Mouse (Mus musculus): ENCODE data around the gene Foxp4.
A peak's percentile ranks its signal among the peaks of the same experiment; 100 is the strongest.

Foxp4 gene

GRCm38 (mm10) chr17:47850639-47851314 lies 73.7 kb downstream of the Foxp4 start:
- DNase-seq = no peak

GRCm38 (mm10) chr17:47850035-47850434 lies 74.4 kb downstream of the Foxp4 start:
- DNase-seq = no peak

- no peak for DNase-seq
Observed at GRCm38 (mm10) chr17:47847985-47848384, 76.5 kb downstream of the Foxp4 start.

DNA sequence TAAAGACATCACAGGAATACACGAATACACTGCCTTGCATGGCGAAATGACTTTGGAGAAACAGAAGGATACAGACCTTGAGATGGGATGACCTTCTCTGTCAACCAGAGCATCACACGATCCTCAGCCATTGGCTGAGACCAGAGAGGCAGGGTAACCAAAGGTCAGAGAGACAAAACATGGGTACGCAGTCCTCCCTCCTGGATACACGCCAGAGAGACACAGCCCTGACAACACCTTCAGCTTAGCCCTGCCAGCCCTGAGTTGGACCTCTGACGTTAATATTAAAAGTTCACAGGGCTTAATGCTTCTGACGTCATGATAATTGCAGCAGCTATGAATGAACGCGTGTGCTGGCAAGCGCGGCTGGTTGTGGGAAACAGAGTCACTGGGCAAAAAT lies 78.8 kb downstream of the Foxp4 start:
- no peak for DNase-seq

DNA sequence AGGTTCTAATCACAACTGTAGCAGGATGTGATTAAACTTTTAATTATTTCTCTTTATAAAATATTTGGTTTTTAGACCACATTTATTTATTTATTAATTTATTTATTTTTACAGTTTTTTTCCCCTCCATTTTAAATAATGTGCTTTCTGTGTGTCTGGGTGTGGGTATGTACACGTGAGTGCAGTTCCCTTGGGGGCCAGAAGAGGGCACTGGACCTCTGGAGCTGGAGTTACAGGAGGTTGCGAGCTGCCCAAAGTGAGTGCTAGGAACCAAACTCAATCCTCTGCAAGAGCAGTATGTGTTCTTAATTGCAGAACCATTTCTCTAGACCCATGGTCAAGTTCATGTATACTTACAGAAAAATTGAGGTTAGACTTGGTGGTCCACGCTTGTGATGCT lies 81.0 kb downstream of the Foxp4 start:
- DNase-seq = no peak

DNA sequence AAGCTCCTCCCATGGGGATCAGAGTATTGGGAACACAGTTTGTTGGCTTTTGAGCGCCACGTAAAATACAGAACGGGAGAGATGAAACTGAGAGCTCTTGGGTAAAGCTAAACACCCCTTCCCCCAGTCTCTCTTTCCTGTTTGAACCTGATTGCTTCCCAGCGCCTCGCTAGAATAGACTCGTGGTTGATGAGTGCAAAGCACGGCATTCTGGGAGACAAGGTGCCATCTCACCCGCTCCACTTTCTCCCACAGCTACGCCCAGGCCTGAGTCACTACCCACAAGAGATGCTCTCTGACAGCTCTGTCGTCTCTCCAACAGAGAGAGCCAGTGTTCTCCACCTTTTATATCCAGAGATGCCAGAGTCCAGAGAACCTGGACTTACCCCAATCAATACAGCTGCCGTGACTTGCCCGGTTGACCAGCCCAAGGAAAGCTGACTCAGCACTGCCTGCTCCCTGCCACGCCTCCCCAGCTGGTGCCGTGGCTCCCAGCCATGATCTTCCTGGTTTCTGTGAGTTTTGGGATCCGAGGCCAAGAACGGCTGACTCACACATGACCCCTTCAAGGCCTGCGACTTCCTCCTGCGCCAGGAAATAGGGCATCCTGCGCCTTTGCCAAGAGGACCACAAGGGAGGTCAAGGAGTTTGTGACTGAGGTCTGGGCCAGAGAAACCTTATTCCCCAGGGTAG lies 82.4 kb downstream of the Foxp4 start:
- DNase-seq = peak; percentile 87

- no peak for DNase-seq
Observed at GRCm38 (mm10) chr17:47841521-47841920, 82.9 kb downstream of the Foxp4 start.

GRCm38 (mm10) chr17:47837808-47838207 lies 86.6 kb downstream of the Foxp4 start:
- DNase-seq = no peak

- no peak for DNase-seq
Observed at GRCm38 (mm10) chr17:47834482-47834767, 90.0 kb downstream of the Foxp4 start, which contains the start of gene Mdfi. Gene Mdfi, minus strand, starts transcription at chr17:47834691.

- no peak for DNase-seq
Observed at GRCm38 (mm10) chr17:47833628-47834481, 90.6 kb downstream of the Foxp4 start.

GRCm38 (mm10) chr17:47833029-47833627 lies 91.3 kb downstream of the Foxp4 start:
- peak; percentile 19 for DNase-seq

GRCm38 (mm10) chr17:47832501-47833028 lies 91.9 kb downstream of the Foxp4 start:
- DNase-seq = no peak

DNA sequence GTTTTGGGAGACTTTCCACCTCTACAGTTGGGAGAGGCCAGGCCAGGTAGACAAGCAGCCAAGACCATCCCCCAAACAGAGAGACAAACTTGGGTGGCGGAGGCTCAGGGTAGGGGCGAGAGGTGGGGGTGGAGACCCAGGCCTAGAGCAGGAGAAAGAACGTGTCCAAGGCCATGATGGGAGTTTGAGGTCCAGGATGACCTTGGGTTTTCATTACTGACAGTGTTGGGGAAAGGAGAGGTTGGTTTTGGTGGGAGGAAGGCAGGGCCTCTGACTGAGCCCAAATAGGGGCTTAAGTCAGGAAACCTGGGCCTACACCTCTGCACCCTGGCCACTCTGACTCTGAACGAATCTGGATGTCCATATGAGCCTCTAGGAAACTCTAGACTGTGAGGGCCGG lies 92.7 kb downstream of the Foxp4 start:
- no peak for DNase-seq

DNA sequence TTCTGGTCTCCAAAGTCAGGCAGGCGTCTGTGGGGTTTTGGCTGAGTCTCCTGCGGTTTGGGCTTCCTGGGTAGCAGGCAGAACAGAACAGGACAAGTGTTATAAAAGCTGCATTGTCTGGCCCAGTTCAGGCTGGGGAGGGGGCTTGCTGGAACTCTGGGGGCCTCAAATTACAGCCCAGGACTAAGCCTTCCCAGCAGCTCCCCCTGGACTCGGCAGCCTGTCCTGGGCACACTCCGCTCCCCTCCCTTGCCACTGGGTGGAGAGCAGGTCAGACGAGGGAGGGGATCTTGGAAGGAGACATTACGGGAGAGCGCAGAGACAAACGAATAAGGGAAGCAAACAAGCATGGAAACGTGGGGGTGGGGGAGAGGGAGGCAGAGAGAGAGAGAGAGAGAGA lies 93.3 kb downstream of the Foxp4 start:
- DNase-seq = no peak

DNA sequence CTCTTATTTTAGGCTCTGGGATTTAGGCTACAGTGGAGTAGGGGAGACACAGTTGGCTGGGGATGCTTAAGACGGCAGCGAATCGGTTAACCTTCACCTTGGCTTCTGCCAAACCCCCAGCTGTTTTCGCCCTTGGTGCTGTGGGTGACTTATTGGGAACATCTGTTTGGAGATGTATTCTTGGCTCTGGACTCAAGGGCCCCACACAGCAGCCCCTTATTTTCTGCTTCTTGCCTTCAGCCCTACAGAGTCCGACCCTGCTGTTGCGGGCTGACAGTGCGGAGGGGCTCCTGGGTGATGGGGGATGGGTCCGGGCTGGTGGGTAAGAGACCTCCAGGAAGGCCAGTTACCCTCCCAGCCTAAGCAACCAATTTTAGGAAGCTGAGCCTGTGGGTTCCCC lies 103.1 kb downstream of the Foxp4 start:
- DNase-seq = no peak

- DNase-seq = no peak
Observed at GRCm38 (mm10) chr17:47818038-47818725, 106.3 kb downstream of the Foxp4 start.
